Mouse (Mus musculus) hindbrain, embryonic 12.5 days (tissue): ENCODE measurements around the gene Lars2. TPM values are rescaled to one million over a fixed set of nuclear protein-coding genes. Genes with fewer than 3 reads are reported as not detected.
"Not testable (repeated sequence)": the region's sequence is repeated elsewhere in the genome, so short reads cannot be mapped to it uniquely, and the experiment has no call there.

Experiments used
- ATAC-seq: fragments of 200-750 bp; cut with Nextera tagmentation; 2 replicates; pipeline ENCODE4 v1.8.0; 2017; ENCODE audit warnings: moderate TSS enrichment; ENCODE audit not compliant: low FRiP score
- H3K27ac ChIP-seq: fragments of 300-500 bp; sonication (generic); 2 replicates; pipeline ENCODE4 v1.5.1; 2016; ENCODE audit warnings: mild to moderate bottlenecking
- H3K27me3 ChIP-seq: fragments of 300-500 bp; sonication (generic); 2 replicates; pipeline ENCODE4 v1.6.1; 2016; ENCODE audit warnings: mild to moderate bottlenecking
- H3K36me3 ChIP-seq: fragments of 300-500 bp; sonication (generic); 2 replicates; pipeline ENCODE4 v1.6.1; 2016; ENCODE audit warnings: mild to moderate bottlenecking
- H3K4me1 ChIP-seq: fragments of 300-500 bp; sonication (generic); 2 replicates; pipeline ENCODE4 v1.6.1; 2016
- H3K4me2 ChIP-seq: fragments of 300-500 bp; sonication (generic); replicated peaks from 2 replicates; pipeline ENCODE4 v1.6.1; 2016; ENCODE audit warnings: mild to moderate bottlenecking
- H3K4me3 ChIP-seq: fragments of 300-500 bp; sonication (generic); 2 replicates; pipeline ENCODE4 v1.5.1; 2016; ENCODE audit warnings: mild to moderate bottlenecking
- H3K9ac ChIP-seq: fragments of 300-500 bp; sonication (generic); 2 replicates; pipeline ENCODE4 v1.6.1; 2016; ENCODE audit warnings: mild to moderate bottlenecking, moderate library complexity
- H3K9me3 ChIP-seq: fragments of 300-500 bp; sonication (generic); replicated peaks from 2 replicates; pipeline ENCODE4 v1.6.1; 2016; ENCODE audit warnings: mild to moderate bottlenecking
- WGBS: fragments of 180-500 bp; shearing (Covaris S2); methylation state at CpG from one replicate; pipeline ENCODE4 v1.1.7; 2016; 5-methylcytosine and 5-hydroxymethylcytosine counted together
- polyA plus RNA-seq: library from polyadenylated mRNA; unstranded; fragments of >200 nt; fragmentation: Nextera tagmentation; extraction: Ambion mirVana; gene quantifications from 2 replicates; pipeline ENCODE4 v1.2.1, GENCODE M21; 2016

Lars2 gene
- polyA plus RNA-seq, 1 experiment from 2014 or later: 1,119 TPM

DNA sequence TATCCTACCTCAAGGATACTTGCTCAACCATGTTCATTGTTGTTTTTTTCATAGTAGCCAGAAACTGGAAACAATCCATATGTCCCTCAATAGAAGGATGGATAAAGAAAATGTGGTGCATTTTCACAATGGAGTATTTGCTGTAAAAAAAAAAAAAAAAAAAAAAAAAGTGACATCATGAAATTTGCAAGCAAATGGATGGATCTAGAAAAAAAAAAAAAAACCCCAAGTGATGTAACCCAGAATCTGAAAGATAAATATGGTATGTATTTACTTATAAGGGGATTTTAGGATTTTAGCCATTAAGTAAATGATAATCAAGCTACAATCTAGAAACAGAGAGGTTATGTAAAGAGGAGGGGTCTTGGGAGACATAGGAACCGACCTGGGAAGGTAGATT lies 1.4 kb upstream of the Lars2 start:
- no peaks in the 10 kb centered on the region for H3K27me3 ChIP-seq
- WGBS: 78% methylated on average over 1 of the region's 1 CpGs

DNA sequence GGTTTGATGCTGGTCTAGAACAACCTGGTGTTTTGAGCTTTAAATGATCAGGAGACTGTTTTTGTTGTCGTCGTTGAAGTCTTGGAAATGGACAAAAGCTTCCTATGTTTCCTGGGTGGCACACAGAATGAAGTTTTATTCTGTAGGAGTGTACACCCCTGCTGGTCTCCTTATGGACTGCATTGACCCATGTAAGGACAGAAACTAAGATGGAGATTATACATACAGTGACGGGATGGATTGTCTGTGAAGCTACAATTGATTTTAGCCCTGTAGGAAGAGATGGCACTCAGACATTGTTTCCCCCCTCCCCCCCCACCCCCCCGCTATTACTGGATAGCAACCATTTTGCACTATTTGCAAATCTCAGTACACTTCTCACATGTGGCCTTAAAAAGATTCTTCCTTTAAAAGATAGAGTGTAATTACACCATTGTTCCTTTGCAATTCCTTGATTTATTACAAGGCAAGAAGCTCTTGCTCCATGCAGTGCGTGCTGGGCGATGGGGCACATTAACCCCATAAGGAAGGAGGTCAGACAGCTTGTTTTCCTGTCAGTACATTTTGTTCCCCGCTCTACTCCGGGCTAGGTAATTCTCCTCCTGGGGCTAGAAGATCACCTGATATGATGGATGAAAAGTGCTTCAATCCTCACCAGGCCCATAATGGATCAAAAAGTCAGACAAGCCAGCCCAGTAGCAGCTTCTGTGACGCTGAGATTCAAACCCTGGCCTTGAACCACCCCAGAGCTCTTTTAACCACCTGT lies 602 bp upstream of the Lars2 start:
- H3K27ac ChIP-seq: peak overlapping the region; percentile 82
- 29% methylated on average over 9 of the region's 9 CpGs for WGBS
- peak; percentile 77 for ATAC-seq

More for the DNA sequence above, 1.4 kb upstream of the Lars2 start:
- Histone ChIP-seq H3K27ac (no peak overlapping the region), H3K4me3 (no peak overlapping the region), H3K4me1 (peaks cover 11% of the 10 kb centered on the region), H3K9ac (no peak overlapping the region), H3K36me3 (no peaks in the 10 kb centered on the region), H3K9me3 (no peaks in the 10 kb centered on the region), H3K4me2 (no peak overlapping the region)
- no peak for ATAC-seq

DNA sequence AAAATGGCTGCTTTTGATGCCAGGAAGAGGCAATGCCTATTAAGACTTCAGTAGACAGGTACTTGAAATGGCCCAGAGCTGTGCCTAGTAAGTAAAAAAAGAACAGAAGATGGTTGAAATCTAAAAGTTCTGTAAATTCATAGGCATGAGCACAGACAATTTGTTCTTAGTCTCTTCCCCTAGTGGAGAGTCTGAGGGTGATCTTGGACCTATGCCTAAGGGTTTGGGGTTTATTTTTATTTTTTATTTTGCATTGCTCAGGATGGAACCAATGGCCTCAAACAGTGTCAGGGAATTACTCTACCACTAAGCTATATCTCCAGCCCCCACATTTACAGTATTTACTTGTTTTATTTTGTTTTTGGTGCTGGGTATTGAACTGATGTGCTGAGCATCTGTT lies 909 bp downstream of the Lars2 start:
- H3K4me2 ChIP-seq: peak overlapping the region; percentile 88
- H3K36me3 ChIP-seq: peaks cover 9% of the 10 kb centered on the region
- 0 out of 2 replicates have a peak overlapping the region, but pooled peaks have one; percentile 82 for H3K27ac ChIP-seq
- ATAC-seq: no peak
- H3K4me1 ChIP-seq: peaks cover 11% of the 10 kb centered on the region
- peak overlapping the region; percentile 59 for H3K4me3 ChIP-seq
- H3K27me3 ChIP-seq: no peaks in the 10 kb centered on the region
- peak overlapping the region; percentile 61; the same call in 1 of the 2 replicates for H3K9ac ChIP-seq
- H3K9me3 ChIP-seq: no peaks in the 10 kb centered on the region

More for the DNA sequence above, 602 bp upstream of the Lars2 start:
- Histone ChIP-seq H3K36me3 (no peaks in the 10 kb centered on the region), H3K9me3 (no peaks in the 10 kb centered on the region), H3K4me1 (peaks cover 11% of the 10 kb centered on the region), H3K9ac (peak overlapping the region; percentile 61), H3K27me3 (no peaks in the 10 kb centered on the region), H3K4me3 (peak overlapping the region; percentile 59), H3K4me2 (peak overlapping the region; percentile 88)

DNA sequence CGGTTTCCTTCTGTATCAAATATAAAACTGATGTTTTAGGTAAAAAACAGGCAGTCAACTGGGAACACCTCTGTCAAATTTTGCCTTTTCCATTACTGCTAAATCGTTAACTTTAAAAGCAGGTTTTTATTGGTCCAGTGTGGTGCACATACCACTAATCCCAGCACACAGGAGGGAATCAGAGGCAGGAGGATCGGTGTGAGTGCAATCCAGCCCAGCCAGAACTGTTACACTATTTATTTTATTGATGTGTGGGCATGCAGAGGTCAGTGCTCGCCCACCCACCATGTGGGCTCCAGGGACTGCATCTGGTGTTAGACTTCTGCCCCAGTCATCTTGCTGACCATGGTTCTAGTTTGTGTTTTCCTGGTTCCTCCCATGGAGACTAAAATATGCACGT lies 15.7 kb downstream of the Lars2 start:
- Histone ChIP-seq H3K36me3 (peaks cover 30% of the 10 kb centered on the region), H3K27me3 (no peaks in the 10 kb centered on the region), H3K9me3 (no peaks in the 10 kb centered on the region), H3K9ac (no peak overlapping the region), H3K4me3 (no peak overlapping the region), H3K4me1 (peaks cover 23% of the 10 kb centered on the region), H3K4me2 (no peak overlapping the region), H3K27ac (no peak overlapping the region)
- no peak for ATAC-seq
- 84% methylated on average over 5 of the region's 5 CpGs for WGBS

GRCm38 (mm10) chr9:123384696-123385095 lies 18.0 kb downstream of the Lars2 start:
- H3K27me3 ChIP-seq: no peaks in the 10 kb centered on the region
- no peak overlapping the region for H3K4me3 ChIP-seq
- H3K9ac ChIP-seq: no peak overlapping the region
- ATAC-seq: no peak; the same call in 1 of the 2 replicates
- peaks cover 23% of the 10 kb centered on the region for H3K4me1 ChIP-seq
- H3K4me2 ChIP-seq: no peak overlapping the region
- H3K27ac ChIP-seq: peak overlapping the region; percentile 0; the same call in 1 of the 2 replicates
- H3K9me3 ChIP-seq: no peaks in the 10 kb centered on the region
- peaks cover 20% of the 10 kb centered on the region for H3K36me3 ChIP-seq
- WGBS: 79% methylated on average over 3 of the region's 3 CpGs

DNA sequence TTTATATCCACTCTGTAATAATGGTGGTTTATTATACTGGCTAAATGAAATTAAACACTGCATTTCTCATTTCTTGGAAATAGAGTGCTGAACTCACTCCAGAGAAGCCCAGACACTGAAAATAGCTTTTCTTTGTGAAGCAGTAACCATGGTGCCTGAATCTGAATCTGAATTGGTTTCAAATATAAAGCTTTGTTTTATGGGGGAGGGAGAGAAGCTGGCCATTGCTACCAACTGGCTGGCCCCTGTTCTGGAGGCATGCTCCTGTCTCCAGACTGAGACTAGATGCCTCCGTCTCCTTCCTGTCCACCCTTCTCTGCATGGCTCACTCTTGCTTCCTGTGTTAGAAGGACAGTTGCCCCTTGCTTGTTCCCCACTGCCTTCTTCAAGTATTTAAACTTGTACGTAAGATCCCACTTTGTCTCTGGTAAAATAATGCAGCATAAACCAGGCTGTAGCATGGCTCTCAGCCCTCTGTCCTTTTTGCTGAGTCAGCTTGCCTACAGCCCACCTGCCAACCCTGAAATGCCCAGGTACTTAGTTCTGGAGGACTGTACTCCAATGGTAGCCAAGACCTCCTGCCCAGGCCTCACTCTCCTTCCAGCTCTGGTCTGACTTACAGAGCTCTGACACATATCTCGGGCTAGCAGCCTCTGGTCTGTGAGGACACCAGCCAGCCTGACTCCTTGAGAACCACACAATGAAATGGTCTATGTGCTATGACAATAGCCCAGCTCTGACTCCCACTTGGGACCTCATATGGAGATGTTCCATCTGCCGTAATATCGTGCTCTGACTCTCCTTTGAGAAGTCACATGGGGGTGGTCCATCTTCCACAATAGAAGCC lies 18.8 kb downstream of the Lars2 start:
- H3K9ac ChIP-seq: no peak overlapping the region

GRCm38 (mm10) chr9:123386347-123386746 lies 19.6 kb downstream of the Lars2 start:
- H3K4me1 ChIP-seq: peaks cover 23% of the 10 kb centered on the region
- WGBS: 93% methylated on average over 3 of the region's 3 CpGs
- no peak overlapping the region for H3K4me2 ChIP-seq
- no peak overlapping the region for H3K9ac ChIP-seq
- H3K36me3 ChIP-seq: peaks cover 16% of the 10 kb centered on the region
- H3K9me3 ChIP-seq: no peaks in the 10 kb centered on the region
- no peak overlapping the region; the same call in 1 of the 2 replicates for H3K27ac ChIP-seq
- no peaks in the 10 kb centered on the region for H3K27me3 ChIP-seq
- ATAC-seq: no peak
- H3K4me3 ChIP-seq: no peak overlapping the region

More for the DNA sequence above, 18.8 kb downstream of the Lars2 start:
- Histone ChIP-seq H3K4me1 (peaks cover 23% of the 10 kb centered on the region), H3K36me3 (peaks cover 20% of the 10 kb centered on the region), H3K27ac (peak overlapping the region; percentile 25), H3K27me3 (no peaks in the 10 kb centered on the region), H3K9me3 (no peaks in the 10 kb centered on the region), H3K4me2 (no peak overlapping the region), H3K4me3 (no peak overlapping the region)
- ATAC-seq: peak; percentile 76
- WGBS: 51% methylated on average over 5 of the region's 5 CpGs

GRCm38 (mm10) chr9:123388087-123389007 lies 21.6 kb downstream of the Lars2 start:
- 91% methylated on average over 18 of the region's 21 CpGs for WGBS

GRCm38 (mm10) chr9:123391140-123391849 lies 24.6 kb downstream of the Lars2 start:
- no peak overlapping the region for H3K4me3 ChIP-seq
- ATAC-seq: no peak
- H3K4me1 ChIP-seq: 0 out of 2 replicates have a peak, but pooled peaks cover 2% of the 10 kb centered on the region
- WGBS: 86% methylated on average over 5 of the region's 5 CpGs
- no peak overlapping the region for H3K27ac ChIP-seq
- no peak overlapping the region for H3K9ac ChIP-seq
- H3K4me2 ChIP-seq: no peak overlapping the region
- no peaks in the 10 kb centered on the region for H3K27me3 ChIP-seq
- peaks cover 7% of the 10 kb centered on the region for H3K36me3 ChIP-seq
- H3K9me3 ChIP-seq: no peaks in the 10 kb centered on the region

More at GRCm38 (mm10) chr9:123388087-123389007, 21.6 kb downstream of the Lars2 start:
- not testable (repeated sequence) for H3K27ac ChIP-seq, H3K9ac ChIP-seq, H3K4me3 ChIP-seq, H3K9me3 ChIP-seq, H3K4me2 ChIP-seq, ATAC-seq, H3K36me3 ChIP-seq, H3K27me3 ChIP-seq
- peaks cover 23% of the 10 kb centered on the region for H3K4me1 ChIP-seq

- no peaks in the 10 kb centered on the region for H3K4me1 ChIP-seq
- H3K4me2 ChIP-seq: no peak overlapping the region
- peaks cover 2% of the 10 kb centered on the region; the same call in 1 of the 2 replicates for H3K36me3 ChIP-seq
- no peaks in the 10 kb centered on the region for H3K9me3 ChIP-seq
- H3K27ac ChIP-seq: no peak overlapping the region
- H3K4me3 ChIP-seq: no peak overlapping the region
- 68% methylated on average over 6 of the region's 6 CpGs for WGBS
- H3K9ac ChIP-seq: no peak overlapping the region
- ATAC-seq: no peak
- H3K27me3 ChIP-seq: no peaks in the 10 kb centered on the region
Observed at GRCm38 (mm10) chr9:123394856-123395255, 28.1 kb downstream of the Lars2 start.

DNA sequence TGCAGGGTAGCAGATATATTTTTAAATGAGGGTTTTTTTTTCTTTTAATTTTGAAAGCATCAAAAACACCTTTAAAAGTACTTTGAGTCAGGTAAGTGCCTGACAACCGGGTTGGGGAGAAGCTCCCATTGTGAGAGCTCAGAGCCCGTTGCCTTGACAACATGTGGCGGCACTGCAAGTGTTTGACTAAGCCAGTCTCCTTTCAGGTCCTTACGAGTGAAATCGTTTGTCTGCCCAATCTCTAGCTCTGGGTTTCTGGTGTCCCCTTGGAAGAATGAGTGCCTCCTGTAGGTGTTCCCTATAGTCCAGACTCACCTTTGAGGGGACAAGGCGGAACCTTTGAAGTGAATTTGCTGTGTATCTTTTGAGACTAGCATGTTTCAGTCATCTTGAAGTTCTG lies 31.0 kb downstream of the Lars2 start:
- Histone ChIP-seq H3K27me3 (no peaks in the 10 kb centered on the region), H3K27ac (no peak overlapping the region), H3K36me3 (peaks cover 2% of the 10 kb centered on the region; the same call in 1 of the 2 replicates), H3K4me3 (no peak overlapping the region), H3K4me2 (no peak overlapping the region), H3K4me1 (no peaks in the 10 kb centered on the region), H3K9me3 (no peaks in the 10 kb centered on the region), H3K9ac (no peak overlapping the region)
- ATAC-seq: no peak
- WGBS: 42% methylated on average over 6 of the region's 6 CpGs
